Mouse (Mus musculus): Measurements from ENCODE around the gene Pbx2. TPM values are rescaled to one million over a fixed set of nuclear protein-coding genes. Genes with fewer than 3 reads are reported as not detected.

Pbx2 gene
- polyA plus RNA-seq, 1 experiment = 66.1 TPM

- Histone ChIP-seq H3K36me3 (ENCODE audit: control insufficient read depth, insufficient read depth, low read length, poor library complexity, severe bottlenecking) (no peaks in the 10 kb centered on the region), H3K27ac (ENCODE audit: insufficient read depth, low read length) (no peak overlapping the region), H3K4me1 (ENCODE audit: control insufficient read depth, insufficient read depth, low read length) (no peaks in the 10 kb centered on the region), H3K9me3 (replicated peaks; ENCODE audit: control insufficient read depth, insufficient read depth, low read length, poor library complexity, severe bottlenecking) (no peaks in the 10 kb centered on the region), H3K9ac (ENCODE audit: low read depth, poor library complexity, severe bottlenecking) (no peak overlapping the region), H3K27me3 (ENCODE audit: control insufficient read depth, insufficient read depth, low read length, poor library complexity, severe bottlenecking) (no peaks in the 10 kb centered on the region), H3K4me3 (ENCODE audit: low read depth, low read length) (no peak overlapping the region)
- TF ChIP-seq CTCF (IDR thresholded peaks at IDR 0.05; ENCODE audit: low read depth, low read length) (no peak), POLR2A (IDR thresholded peaks at IDR 0.05; ENCODE audit: insufficient read depth, low read length) (no peak), EP300 (IDR thresholded peaks at IDR 0.05; ENCODE audit: insufficient read depth, low read depth, low read length) (no peak)
These were observed 48.6 kb downstream of the Pbx2 start for GRCm38 (mm10) chr17:34639461-34640255.

- no peak for TF ChIP-seq POLR2A (IDR thresholded peaks at IDR 0.05; ENCODE audit: insufficient read depth, low read length)
- no peak for TF ChIP-seq CTCF (IDR thresholded peaks at IDR 0.05; ENCODE audit: low read depth, low read length)
- Histone ChIP-seq H3K27me3 (ENCODE audit: control insufficient read depth, insufficient read depth, low read length, poor library complexity, severe bottlenecking) (no peaks in the 10 kb centered on the region), H3K4me1 (ENCODE audit: control insufficient read depth, insufficient read depth, low read length) (no peaks in the 10 kb centered on the region), H3K9me3 (replicated peaks; ENCODE audit: control insufficient read depth, insufficient read depth, low read length, poor library complexity, severe bottlenecking) (no peaks in the 10 kb centered on the region), H3K27ac (ENCODE audit: insufficient read depth, low read length) (no peak overlapping the region), H3K4me3 (ENCODE audit: low read depth, low read length) (no peak overlapping the region), H3K36me3 (ENCODE audit: control insufficient read depth, insufficient read depth, low read length, poor library complexity, severe bottlenecking) (no peaks in the 10 kb centered on the region), H3K9ac (ENCODE audit: low read depth, poor library complexity, severe bottlenecking) (no peak overlapping the region)
These were observed 49.9 kb downstream of the Pbx2 start for GRCm38 (mm10) chr17:34640778-34641601.

GRCm38 (mm10) chr17:34641945-34642344 lies 50.9 kb downstream of the Pbx2 start:
- no peak overlapping the region for H3K9ac ChIP-seq (ENCODE audit: low read depth, poor library complexity, severe bottlenecking)
- H3K9me3 ChIP-seq (replicated peaks; ENCODE audit: control insufficient read depth, insufficient read depth, low read length, poor library complexity, severe bottlenecking) = no peaks in the 10 kb centered on the region
- H3K27ac ChIP-seq (ENCODE audit: insufficient read depth, low read length) = no peak overlapping the region
- H3K36me3 ChIP-seq (ENCODE audit: control insufficient read depth, insufficient read depth, low read length, poor library complexity, severe bottlenecking) = no peaks in the 10 kb centered on the region
- TF ChIP-seq EP300 (IDR thresholded peaks at IDR 0.05; ENCODE audit: insufficient read depth, low read depth, low read length) = no peak
- TF ChIP-seq CTCF (IDR thresholded peaks at IDR 0.05; ENCODE audit: low read depth, low read length) = no peak
- TF ChIP-seq POLR2A (IDR thresholded peaks at IDR 0.05; ENCODE audit: insufficient read depth, low read length) = no peak
- no peaks in the 10 kb centered on the region for H3K27me3 ChIP-seq (ENCODE audit: control insufficient read depth, insufficient read depth, low read length, poor library complexity, severe bottlenecking)
- no peak overlapping the region for H3K4me3 ChIP-seq (ENCODE audit: low read depth, low read length)
- H3K4me1 ChIP-seq (ENCODE audit: control insufficient read depth, insufficient read depth, low read length) = no peaks in the 10 kb centered on the region

- Histone ChIP-seq H3K4me1 (ENCODE audit: control insufficient read depth, insufficient read depth, low read length) (no peaks in the 10 kb centered on the region), H3K27ac (ENCODE audit: insufficient read depth, low read length) (no peak overlapping the region), H3K36me3 (ENCODE audit: control insufficient read depth, insufficient read depth, low read length, poor library complexity, severe bottlenecking) (no peaks in the 10 kb centered on the region), H3K27me3 (ENCODE audit: control insufficient read depth, insufficient read depth, low read length, poor library complexity, severe bottlenecking) (no peaks in the 10 kb centered on the region), H3K9ac (ENCODE audit: low read depth, poor library complexity, severe bottlenecking) (no peak overlapping the region), H3K4me3 (ENCODE audit: low read depth, low read length) (no peak overlapping the region), H3K9me3 (replicated peaks; ENCODE audit: control insufficient read depth, insufficient read depth, low read length, poor library complexity, severe bottlenecking) (no peaks in the 10 kb centered on the region)
- TF ChIP-seq CTCF (IDR thresholded peaks at IDR 0.05; ENCODE audit: low read depth, low read length) (no peak), EP300 (IDR thresholded peaks at IDR 0.05; ENCODE audit: insufficient read depth, low read depth, low read length) (no peak), POLR2A (IDR thresholded peaks at IDR 0.05; ENCODE audit: insufficient read depth, low read length) (no peak)
These were observed 52.3 kb downstream of the Pbx2 start for GRCm38 (mm10) chr17:34643379-34643778.

- no peaks in the 10 kb centered on the region for H3K9me3 ChIP-seq (replicated peaks; ENCODE audit: control insufficient read depth, insufficient read depth, low read length, poor library complexity, severe bottlenecking)
- H3K9ac ChIP-seq (ENCODE audit: low read depth, poor library complexity, severe bottlenecking) = no peak overlapping the region
- H3K36me3 ChIP-seq (ENCODE audit: control insufficient read depth, insufficient read depth, low read length, poor library complexity, severe bottlenecking) = no peaks in the 10 kb centered on the region
- H3K4me1 ChIP-seq (ENCODE audit: control insufficient read depth, insufficient read depth, low read length) = no peaks in the 10 kb centered on the region
- no peak overlapping the region for H3K27ac ChIP-seq (ENCODE audit: insufficient read depth, low read length)
- no peak overlapping the region for H3K4me3 ChIP-seq (ENCODE audit: low read depth, low read length)
- TF ChIP-seq POLR2A (IDR thresholded peaks at IDR 0.05; ENCODE audit: insufficient read depth, low read length) = no peak
- no peak for TF ChIP-seq CTCF (IDR thresholded peaks at IDR 0.05; ENCODE audit: low read depth, low read length)
- no peak for TF ChIP-seq EP300 (IDR thresholded peaks at IDR 0.05; ENCODE audit: insufficient read depth, low read depth, low read length)
- H3K27me3 ChIP-seq (ENCODE audit: control insufficient read depth, insufficient read depth, low read length, poor library complexity, severe bottlenecking) = no peaks in the 10 kb centered on the region
These were observed 52.9 kb downstream of the Pbx2 start for GRCm38 (mm10) chr17:34643944-34644343.

- H3K4me3 ChIP-seq (ENCODE audit: low read depth, low read length) = peak within 1 kb of the TSS; percentile 98
- no peaks in the 10 kb centered on the region for H3K9me3 ChIP-seq (replicated peaks; ENCODE audit: control insufficient read depth, insufficient read depth, low read length, poor library complexity, severe bottlenecking)
- peak within 1 kb of the TSS; percentile 49 for H3K9ac ChIP-seq (ENCODE audit: low read depth, poor library complexity, severe bottlenecking)
- no peaks in the 10 kb centered on the region for H3K4me1 ChIP-seq (ENCODE audit: control insufficient read depth, insufficient read depth, low read length)
- no peak within 1 kb of the TSS; the same call in 1 of the 2 replicates for H3K27ac ChIP-seq (ENCODE audit: insufficient read depth, low read length)
- TF ChIP-seq EP300 (IDR thresholded peaks at IDR 0.05; ENCODE audit: insufficient read depth, low read depth, low read length) = no peak
- TF ChIP-seq CTCF (IDR thresholded peaks at IDR 0.05; ENCODE audit: low read depth, low read length) = no peak
- TF ChIP-seq POLR2A (IDR thresholded peaks at IDR 0.05; ENCODE audit: insufficient read depth, low read length) = no peak
- no peaks in the 10 kb centered on the region for H3K27me3 ChIP-seq (ENCODE audit: control insufficient read depth, insufficient read depth, low read length, poor library complexity, severe bottlenecking)
- H3K36me3 ChIP-seq (ENCODE audit: control insufficient read depth, insufficient read depth, low read length, poor library complexity, severe bottlenecking) = peaks cover 4% of the 10 kb centered on the region; the same call in 1 of the 2 replicates
These were observed 53.5 kb downstream of the Pbx2 start, which contains the start of gene Fkbpl for GRCm38 (mm10) chr17:34644608-34645007. Fkbpl (plus strand) TSS chr17:34644764.
